Mouse (Mus musculus) heart, adult 2 months (tissue): ENCODE measurements at regions not wholly inside any gene's neighbourhood (a gene's known extent, or its start where the extent isn't known, plus 50 kb on each side); places are given as distances from the start of the nearest gene placed in this dataset.

Source experiments
- DNase-seq, 2 experiments: peaks; one replicate each; pipeline ENCODE4 v3.0.0; 2021
- H3K27ac ChIP-seq: fragments of 200-600 bp; 2 replicates; pipeline ENCODE4 v1.8.1; 2022
- H3K27me3 ChIP-seq: fragments of 200-500 bp; 2 replicates; pipeline ENCODE4 v1.6.1; 2012; ENCODE audit warnings: mild to moderate bottlenecking, low read length, inconsistent platforms, mixed read lengths; ENCODE audit not compliant: control insufficient read depth, insufficient read depth
- H3K36me3 ChIP-seq: fragments of 200-500 bp; 2 replicates; pipeline ENCODE4 v1.6.1; 2012; ENCODE audit warnings: low read length, inconsistent platforms; ENCODE audit not compliant: control insufficient read depth, insufficient read depth
- H3K4me1 ChIP-seq: fragments of 200-500 bp; 2 replicates; pipeline ENCODE4 v1.6.1; 2011; ENCODE audit warnings: low read length; ENCODE audit not compliant: control insufficient read depth, insufficient read depth
- H3K4me3 ChIP-seq: fragments of 200-600 bp; 2 replicates; pipeline ENCODE4 v1.8.1; 2022
- H3K79me2 ChIP-seq: fragments of 200-500 bp; replicated peaks from 2 replicates; pipeline ENCODE4 v1.6.1; 2012; ENCODE audit warnings: mild to moderate bottlenecking, inconsistent platforms, low read length, moderate library complexity, mixed read lengths; ENCODE audit not compliant: control insufficient read depth, insufficient read depth
- H3K9ac ChIP-seq: fragments of 200-500 bp; 2 replicates; pipeline ENCODE4 v1.6.1; 2012; ENCODE audit warnings: low read depth, mild to moderate bottlenecking, control low read depth, inconsistent platforms, low read length, mixed read lengths
- CTCF ChIP-seq: fragments of 200-600 bp; IDR thresholded peaks from 2 replicates; pipeline ENCODE4 v1.8.1; 2022; ENCODE audit warnings: antibody characterized with exemption, mild to moderate bottlenecking, moderate library complexity
- EP300 ChIP-seq: fragments of 200-500 bp; IDR thresholded peaks from 2 replicates; pipeline ENCODE4 v1.6.1; 2011; ENCODE audit warnings: low read depth, low read length, control low read depth; ENCODE audit not compliant: insufficient read depth
- POLR2A ChIP-seq: fragments of 200-500 bp; IDR thresholded peaks from 2 replicates; pipeline ENCODE4 v1.6.1; 2011; ENCODE audit warnings: mild to moderate bottlenecking, low read depth, low read length, control low read depth; ENCODE audit not compliant: insufficient read depth
- WGBS: fragments of 180-500 bp; shearing (Covaris S2); methylation state at CpG from one replicate; pipeline ENCODE4 v1.1.7; 2018; 5-methylcytosine and 5-hydroxymethylcytosine counted together
- intact Hi-C: fragments of 180-260 bp; cut with DNase I; formaldehyde crosslinking; loops from one replicate; pipeline ENCODE4 v1.15.1; 2025

- Histone ChIP-seq H3K27ac (no peak overlapping the region), H3K27me3 (no peaks in the 10 kb centered on the region), H3K9ac (no peak overlapping the region), H3K36me3 (no peaks in the 10 kb centered on the region), H3K4me1 (no peaks in the 10 kb centered on the region), H3K79me2 (no peaks in the 10 kb centered on the region), H3K4me3 (no peak overlapping the region)
- WGBS: 68% methylated on average over 4 of the region's 4 CpGs
- no peak for DNase-seq
- no peak for TF ChIP-seq EP300
- no peak for TF ChIP-seq CTCF
- intact Hi-C loops: no loop called here
Observed at GRCm38 (mm10) chr4:89000855-89001254, 120.9 kb upstream of the Ifne start.

GRCm38 (mm10) chr4:89000200-89000599 is 120.2 kb upstream of the Ifne start:
- no peaks in the 10 kb centered on the region for H3K27me3 ChIP-seq

GRCm38 (mm10) chr4:88998286-88998685 is 118.3 kb upstream of the Ifne start:
- Histone ChIP-seq H3K4me1 (no peaks in the 10 kb centered on the region), H3K36me3 (no peaks in the 10 kb centered on the region), H3K79me2 (no peaks in the 10 kb centered on the region), H3K4me3 (no peak overlapping the region), H3K27me3 (no peaks in the 10 kb centered on the region), H3K27ac (no peak overlapping the region), H3K9ac (no peak overlapping the region)
- no peak for DNase-seq
- intact Hi-C loops: no loop called here
- no peak for TF ChIP-seq EP300
- TF ChIP-seq POLR2A: no peak
- no peak for TF ChIP-seq CTCF
- 79% methylated on average over 5 of the region's 5 CpGs for WGBS

More at GRCm38 (mm10) chr4:89000200-89000599, 120.2 kb upstream of the Ifne start:
- H3K4me3 ChIP-seq: no peak overlapping the region
- 84% methylated on average over 6 of the region's 6 CpGs for WGBS
- no peaks in the 10 kb centered on the region for H3K79me2 ChIP-seq
- H3K27ac ChIP-seq: no peak overlapping the region
- no peaks in the 10 kb centered on the region for H3K36me3 ChIP-seq
- no peak for DNase-seq
- H3K9ac ChIP-seq: no peak overlapping the region
- intact Hi-C loops: no loop called here
- H3K4me1 ChIP-seq: no peaks in the 10 kb centered on the region
- TF ChIP-seq CTCF (no peak), EP300 (no peak), POLR2A (no peak)

GRCm38 (mm10) chr4:88995129-88995919 is 115.3 kb upstream of the Ifne start:
- DNase-seq: no peak
- no peak for TF ChIP-seq CTCF
- no peak for TF ChIP-seq POLR2A
- TF ChIP-seq EP300: no peak
- intact Hi-C loops: no loop called here
- Histone ChIP-seq H3K27ac (no peak overlapping the region), H3K36me3 (no peaks in the 10 kb centered on the region), H3K4me3 (no peak overlapping the region), H3K4me1 (no peaks in the 10 kb centered on the region), H3K79me2 (no peaks in the 10 kb centered on the region), H3K27me3 (no peaks in the 10 kb centered on the region), H3K9ac (no peak overlapping the region)
- WGBS: 73% methylated on average over 5 of the region's 5 CpGs

- 43% methylated on average over 4 of the region's 4 CpGs for WGBS
- Histone ChIP-seq H3K27me3 (no peaks in the 10 kb centered on the region), H3K9ac (no peak overlapping the region), H3K4me1 (no peaks in the 10 kb centered on the region), H3K27ac (no peak overlapping the region), H3K36me3 (no peaks in the 10 kb centered on the region), H3K79me2 (no peaks in the 10 kb centered on the region), H3K4me3 (no peak overlapping the region)
- TF ChIP-seq CTCF: no peak
- no peak for TF ChIP-seq POLR2A
- TF ChIP-seq EP300: no peak
- intact Hi-C loops: no loop called here
- DNase-seq: no peak
Observed at GRCm38 (mm10) chr4:88994486-88994885, 114.5 kb upstream of the Ifne start.

- intact Hi-C loops: no loop called here
- WGBS: 59% methylated on average over 2 of the region's 2 CpGs
Observed at GRCm38 (mm10) chr4:88992498-88992897, 112.5 kb upstream of the Ifne start.

More at GRCm38 (mm10) chr4:88992498-88992897, 112.5 kb upstream of the Ifne start:
- no peak overlapping the region for H3K9ac ChIP-seq
- no peak overlapping the region for H3K4me3 ChIP-seq
- no peak overlapping the region for H3K27ac ChIP-seq
- no peaks in the 10 kb centered on the region for H3K79me2 ChIP-seq
- no peak for TF ChIP-seq POLR2A
- TF ChIP-seq CTCF: no peak
- TF ChIP-seq EP300: no peak
- H3K4me1 ChIP-seq: no peaks in the 10 kb centered on the region
- H3K27me3 ChIP-seq: no peaks in the 10 kb centered on the region
- no peaks in the 10 kb centered on the region for H3K36me3 ChIP-seq
- no peak for DNase-seq
